Comparison of ENCODE assay signal across 8 mouse cellular contexts in the genomic region with DNA sequence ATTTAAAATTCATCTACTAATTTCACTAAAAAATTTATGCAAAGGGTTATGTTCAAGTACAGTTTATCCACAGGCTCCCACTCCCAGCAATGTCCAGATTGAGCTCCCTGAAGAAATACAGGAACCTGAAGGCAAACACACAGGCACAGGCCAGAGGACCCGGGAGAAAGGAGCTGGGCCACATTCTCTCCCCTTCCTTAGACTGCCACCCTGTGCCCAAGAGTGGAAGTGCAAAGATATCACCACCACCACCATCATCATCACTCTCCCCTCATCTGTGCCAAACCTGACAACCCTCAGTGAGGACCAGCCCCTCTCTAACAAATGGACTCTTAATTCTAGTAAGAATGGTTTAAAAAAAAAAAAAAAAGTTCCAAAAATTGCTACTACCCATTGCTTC. TPM values are rescaled to one million over a fixed set of nuclear protein-coding genes. Genes with fewer than 3 reads are reported as not detected.
DNase-seq lines count a peak whose midpoint lies in the region; ATAC-seq and TF ChIP-seq lines count a peak whose summit lies in the region.

No protein-coding gene starts in this region.

- ATAC-seq in hindbrain, embryonic 11.5 days (ENCODE audit: low FRiP score) = no peak
- no peak for ATAC-seq in hindbrain, embryonic 13.5 days (ENCODE audit: low FRiP score)
- ATAC-seq in cerebellum, adult (ENCODE audit: insufficient number of reproducible peaks, low FRiP score, low TSS enrichment) = 0 out of 2 replicates have a peak, but pooled peaks have one; percentile 52
- peak; percentile 50; the same call in 1 of the 2 replicates for ATAC-seq in frontal cortex, adult (ENCODE audit: low TSS enrichment)
- ATAC-seq in megakaryocyte-erythroid progenitor cell, adult 5-6 weeks (replicated peaks; ENCODE audit: low FRiP score, low TSS enrichment, poor library complexity, severe bottlenecking) = peak; percentile 88

- peak; percentile 73 for DNase-seq in hindbrain, embryonic 11.5 days (ENCODE audit: low spot score)
- DNase-seq in layer of hippocampus, adult 2 months (ENCODE audit: low spot score in 2 of 2) = peak in 1 of 2 experiments; percentile 52
- peak; percentile 61 for DNase-seq in splenic B cell, adult 2 months (ENCODE audit: low read depth, low spot score)

- H3K9me3 ChIP-seq in hindbrain, embryonic 11.5 days (ENCODE audit: control insufficient read depth, low read length) = no peaks in the 10 kb centered on the region
- H3K9me3 ChIP-seq in hindbrain, embryonic 13.5 days = no peaks in the 10 kb centered on the region
- peaks cover 15% of the 10 kb centered on the region for H3K9me3 ChIP-seq in ES-Bruce4 (replicated peaks; ENCODE audit: control insufficient read depth, insufficient read depth, low read length, poor library complexity, severe bottlenecking)

- H3K4me1 ChIP-seq in hindbrain, embryonic 11.5 days (replicated peaks; ENCODE audit: control insufficient read depth, insufficient read depth, low read length) = no peaks in the 10 kb centered on the region
- no peaks in the 10 kb centered on the region for H3K4me1 ChIP-seq in hindbrain, embryonic 13.5 days (replicated peaks)
- H3K4me1 ChIP-seq in ES-Bruce4 (ENCODE audit: control insufficient read depth, insufficient read depth, low read length) = no peaks in the 10 kb centered on the region

- no peak overlapping the region for H3K9ac ChIP-seq in hindbrain, embryonic 11.5 days (ENCODE audit: low read depth, low read length)
- H3K9ac ChIP-seq in hindbrain, embryonic 13.5 days = no peak overlapping the region
- H3K9ac ChIP-seq in ES-Bruce4 (ENCODE audit: low read depth, poor library complexity, severe bottlenecking) = no peak overlapping the region

- no peaks in the 10 kb centered on the region for H3K27me3 ChIP-seq in hindbrain, embryonic 11.5 days (ENCODE audit: control insufficient read depth, insufficient read depth, low read length)
- H3K27me3 ChIP-seq in hindbrain, embryonic 13.5 days = no peaks in the 10 kb centered on the region
- H3K27me3 ChIP-seq in ES-Bruce4 (ENCODE audit: control insufficient read depth, insufficient read depth, low read length, poor library complexity, severe bottlenecking) = no peaks in the 10 kb centered on the region
- H3K27me3 ChIP-seq in splenic B cell, adult 2 months (ENCODE audit: control insufficient read depth, insufficient read depth, low read length, poor library complexity, severe bottlenecking) = no peaks in the 10 kb centered on the region

- H3K27ac ChIP-seq in hindbrain, embryonic 11.5 days (ENCODE audit: low read depth, low read length) = no peak overlapping the region
- no peak overlapping the region for H3K27ac ChIP-seq in hindbrain, embryonic 13.5 days
- H3K27ac ChIP-seq in ES-Bruce4 (ENCODE audit: insufficient read depth, low read length) = no peak overlapping the region
- peak overlapping the region; percentile 8; the same call in 1 of the 2 replicates for H3K27ac ChIP-seq in layer of hippocampus, adult 2 months

- TF ChIP-seq EP300 in ES-Bruce4 (IDR thresholded peaks at IDR 0.05; ENCODE audit: insufficient read depth, low read depth, low read length) = no peak

- no peak for TF ChIP-seq POLR2A in ES-Bruce4 (IDR thresholded peaks at IDR 0.05; ENCODE audit: insufficient read depth, low read length)

- TF ChIP-seq CTCF in ES-Bruce4 (IDR thresholded peaks at IDR 0.05; ENCODE audit: low read depth, low read length) = peak; percentile 69
- peak; percentile 90 for TF ChIP-seq CTCF in layer of hippocampus, adult 2 months (conservative IDR thresholded peaks at IDR 0.05)

- 14% methylated on average over 1 of the region's 1 CpGs for WGBS in hindbrain, embryonic 11.5 days
- 19% methylated on average over 1 of the region's 1 CpGs for WGBS in hindbrain, embryonic 13.5 days

- H3K4me2 ChIP-seq in hindbrain, embryonic 11.5 days (replicated peaks; ENCODE audit: low read depth, low read length) = no peak overlapping the region
- H3K4me2 ChIP-seq in hindbrain, embryonic 13.5 days = no peak overlapping the region

- peaks cover 18% of the 10 kb centered on the region for H3K36me3 ChIP-seq in hindbrain, embryonic 11.5 days (ENCODE audit: control insufficient read depth, insufficient read depth, low read length)
- peaks cover 78% of the 10 kb centered on the region for H3K36me3 ChIP-seq in hindbrain, embryonic 13.5 days
- peaks cover 90% of the 10 kb centered on the region for H3K36me3 ChIP-seq in ES-Bruce4 (ENCODE audit: control insufficient read depth, insufficient read depth, low read length, poor library complexity, severe bottlenecking)
- peaks cover 10% of the 10 kb centered on the region for H3K36me3 ChIP-seq in splenic B cell, adult 2 months (ENCODE audit: control insufficient read depth, insufficient read depth, low read length, poor library complexity, severe bottlenecking)

- no peak overlapping the region for H3K4me3 ChIP-seq in hindbrain, embryonic 11.5 days (ENCODE audit: low read depth, low read length)
- no peak overlapping the region for H3K4me3 ChIP-seq in hindbrain, embryonic 13.5 days
- H3K4me3 ChIP-seq in ES-Bruce4 (ENCODE audit: low read depth, low read length) = no peak overlapping the region
- H3K4me3 ChIP-seq in layer of hippocampus, adult 2 months = no peak overlapping the region

RNA-seq across cellular contexts. Expression of gene Ankrd10, which starts 19.3 kb away (rescaled TPM):
- 90.2 and 104 TPM in 2 replicates for polyA plus RNA-seq in hindbrain, embryonic 11.5 days (2014; fragmentation: Nextera tagmentation; extraction: Ambion mirVana)
- polyA plus RNA-seq in hindbrain, embryonic 13.5 days (2015; fragmentation: Nextera tagmentation; extraction: Ambion mirVana) = 86.4 and 87.4 TPM in 2 replicates
- 101 and 104 TPM in 2 replicates for polyA plus RNA-seq in ES-Bruce4 (2011; ENCODE audit: insufficient read depth, insufficient read length, low read depth, missing spikeins)
- 10 to 100 TPM; 55.4 to 71.2 TPM for total RNA-seq in layer of hippocampus, adult 2 months (2021)
- 69.7 and 75.0 TPM in 2 replicates for total RNA-seq in megakaryocyte-erythroid progenitor cell, adult 5-6 weeks (2014; fragmentation: Nextera tagmentation)
- total RNA-seq in megakaryocyte-erythroid progenitor cell, adult 5-6 weeks (2017) = 43.0 and 66.4 TPM in 2 replicates

Comparison
In these comparisons a context has a peak if more than half of its experiments do, and no peak if none do; other contexts are left out.
1. ATAC-seq: peak in cerebellum, adult (single experiment), frontal cortex, adult (single experiment) and megakaryocyte-erythroid progenitor cell, adult 5-6 weeks (single experiment); none in hindbrain, embryonic 11.5 days (single experiment) and hindbrain, embryonic 13.5 days (single experiment).